Mouse (Mus musculus) retina, embryonic 14.5 days (tissue): ENCODE measurements around the gene Prss32.
A peak's percentile ranks its signal among the peaks of the same experiment; 100 is the strongest.
"Not testable (repeated sequence)": the region's sequence is repeated elsewhere in the genome, so short reads cannot be mapped to it uniquely, and the experiment has no call there.

Experiments used
- DNase-seq: peaks from one replicate; pipeline ENCODE4 v3.0.0-alpha.2; 2015; ENCODE audit warnings: low spot score

Prss32 gene

DNA sequence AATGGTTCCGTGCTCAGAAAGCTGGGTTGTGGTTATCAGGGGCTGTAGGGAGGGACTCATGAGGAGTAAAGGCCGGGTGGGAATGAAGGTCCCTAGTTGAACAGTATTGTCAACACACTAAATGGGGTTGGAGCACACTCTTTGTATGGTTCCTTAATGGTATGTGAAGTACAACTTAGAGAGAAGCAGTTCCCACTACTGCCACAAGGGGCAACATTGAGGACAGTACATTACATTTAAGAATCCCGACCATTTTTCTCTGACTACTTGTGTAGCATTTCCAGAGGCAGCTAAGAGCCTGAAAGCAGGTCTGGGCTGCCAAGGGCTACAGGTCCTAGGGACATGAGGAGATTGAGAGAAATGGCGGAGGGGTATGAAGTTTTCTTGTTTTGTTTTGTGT lies 2.5 kb upstream of the Prss32 start:
- peak; percentile 91 for DNase-seq

DNA sequence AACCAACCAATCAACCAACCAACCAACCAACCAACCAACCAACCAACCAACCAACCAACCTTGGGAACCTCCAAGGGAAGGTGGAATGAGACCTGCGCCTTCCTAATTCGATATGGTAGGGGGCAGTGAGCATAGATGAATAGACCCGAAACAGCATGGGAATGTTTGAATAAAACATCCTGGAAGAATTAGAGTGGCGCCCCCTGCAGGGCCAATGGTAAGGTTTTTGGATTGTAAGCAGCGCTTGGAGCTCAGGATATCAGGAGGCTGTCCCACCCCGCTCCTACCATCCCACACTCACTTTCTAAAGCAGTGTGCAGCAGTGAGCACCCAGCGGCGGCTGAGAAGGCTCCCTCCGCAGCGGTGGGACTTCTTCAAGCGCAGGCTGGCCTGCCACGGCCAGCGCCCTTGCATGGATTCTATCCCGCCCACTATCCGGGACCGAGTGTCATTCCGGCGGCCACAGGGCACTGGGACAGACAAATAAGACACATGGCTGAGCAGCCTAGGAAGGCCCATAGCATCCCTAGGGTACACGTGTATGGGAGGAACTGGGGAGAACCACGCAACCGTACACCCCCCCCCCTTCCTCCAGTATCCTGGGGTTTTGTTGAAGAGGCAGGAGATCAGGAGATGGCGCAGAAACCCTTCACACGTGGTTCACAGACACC lies 379 bp upstream of the Prss32 start:
- peak; percentile 67 for DNase-seq

DNA sequence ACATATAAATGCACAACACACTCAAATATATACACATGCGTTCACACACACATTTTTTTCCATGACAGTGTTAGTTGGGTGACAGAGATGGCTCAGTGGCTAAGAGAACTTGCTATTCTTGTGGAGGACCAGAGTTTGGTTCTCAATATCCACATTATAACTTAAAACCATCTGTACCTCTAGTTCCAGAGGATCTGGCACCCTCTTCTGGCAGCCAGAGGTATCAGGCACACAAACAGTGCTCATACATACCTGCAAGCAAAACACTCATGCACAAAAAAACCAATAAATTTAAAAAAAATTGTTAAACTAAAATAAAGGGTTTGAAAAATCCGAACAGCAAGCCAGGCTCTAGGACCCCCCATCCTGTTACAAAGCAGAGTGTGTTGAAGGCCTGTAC lies 6.4 kb downstream of the Prss32 start:
- no peak for DNase-seq

DNA sequence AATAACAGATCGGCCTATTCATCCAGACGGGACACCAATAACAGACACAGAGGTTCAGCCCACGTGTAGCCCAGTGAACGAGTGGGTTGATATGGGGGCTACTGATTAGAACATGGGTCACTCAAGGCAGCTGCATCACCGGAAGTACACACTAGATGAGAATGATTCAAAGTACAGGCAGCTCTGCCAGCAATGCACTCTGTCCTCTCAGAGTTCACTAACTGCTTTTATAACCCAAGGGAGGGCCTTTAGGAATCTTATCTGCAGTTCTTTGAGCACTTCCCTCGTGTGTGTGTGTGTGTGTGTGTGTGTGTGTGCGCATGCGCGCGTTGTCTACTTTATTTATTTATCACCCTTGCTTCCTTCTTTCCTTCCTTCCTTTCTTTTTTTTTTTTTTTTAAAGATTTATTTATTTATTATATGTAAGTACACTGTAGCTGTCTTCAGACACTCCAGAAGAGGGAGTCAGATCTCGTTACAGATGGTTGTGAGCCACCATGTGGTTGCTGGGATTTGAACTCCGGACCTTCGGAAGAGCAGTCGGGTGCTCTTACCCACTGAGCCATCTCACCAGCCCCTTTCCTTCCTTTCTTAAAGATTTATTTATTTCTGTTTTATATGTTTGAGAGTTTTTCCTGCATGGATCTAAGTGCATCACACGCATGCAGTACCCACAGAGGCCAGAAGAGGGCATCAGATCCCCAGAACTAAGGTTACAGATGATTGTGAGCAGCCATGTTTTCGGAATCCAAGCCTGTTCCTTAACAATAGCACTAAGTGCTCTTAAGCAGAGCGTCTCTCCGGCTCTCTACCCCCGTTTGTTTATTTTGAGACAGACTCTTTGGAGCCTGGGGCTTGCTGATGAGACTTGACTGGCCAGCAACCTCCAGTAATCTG lies 7.4 kb downstream of the Prss32 start:
- DNase-seq, result peak; percentile 80

DNA sequence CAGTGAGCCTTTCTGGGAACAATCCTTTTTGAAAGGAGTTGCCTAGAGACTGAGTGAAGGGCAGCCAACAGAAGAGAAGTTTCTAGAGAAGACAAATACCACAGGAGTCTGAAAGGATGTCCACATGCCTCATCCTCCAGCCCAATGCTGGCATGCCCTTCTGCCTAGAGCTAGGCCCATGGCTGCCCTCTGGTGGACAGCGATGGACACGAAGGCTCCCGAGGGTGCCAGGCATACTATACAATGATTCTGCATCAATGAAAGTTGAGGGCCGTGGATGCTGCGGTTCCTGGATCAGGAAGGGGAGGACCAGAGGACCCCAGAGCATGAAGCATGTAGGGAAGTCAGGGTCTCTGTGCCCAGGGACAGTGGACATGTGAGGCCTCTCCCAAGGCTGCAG lies 9.6 kb downstream of the Prss32 start:
- peak; percentile 81 for DNase-seq

DNA sequence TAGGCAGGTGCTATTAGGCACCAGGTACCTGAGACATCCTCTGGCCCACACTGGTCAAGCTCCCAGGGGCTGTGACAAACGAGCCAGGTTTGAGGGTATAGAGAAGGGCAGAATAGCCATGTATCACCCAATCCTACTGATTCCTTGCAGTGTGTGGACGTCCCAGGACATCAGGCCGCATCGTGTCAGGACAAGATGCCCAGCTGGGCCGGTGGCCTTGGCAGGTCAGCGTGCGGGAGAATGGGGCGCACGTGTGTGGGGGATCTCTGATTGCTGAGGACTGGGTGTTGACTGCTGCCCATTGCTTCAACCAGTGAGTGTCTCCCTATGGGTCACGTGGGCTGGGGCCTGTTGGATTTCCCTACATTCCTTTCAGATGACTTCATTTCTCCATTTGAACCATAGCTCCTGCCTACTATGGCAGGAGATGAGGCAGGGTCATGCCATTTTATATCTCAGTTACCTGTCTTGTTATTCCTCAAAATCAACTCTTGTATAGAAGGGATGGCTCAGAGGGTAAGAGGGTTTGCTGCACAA lies 10.6 kb downstream of the Prss32 start:
- no peak for DNase-seq

DNA sequence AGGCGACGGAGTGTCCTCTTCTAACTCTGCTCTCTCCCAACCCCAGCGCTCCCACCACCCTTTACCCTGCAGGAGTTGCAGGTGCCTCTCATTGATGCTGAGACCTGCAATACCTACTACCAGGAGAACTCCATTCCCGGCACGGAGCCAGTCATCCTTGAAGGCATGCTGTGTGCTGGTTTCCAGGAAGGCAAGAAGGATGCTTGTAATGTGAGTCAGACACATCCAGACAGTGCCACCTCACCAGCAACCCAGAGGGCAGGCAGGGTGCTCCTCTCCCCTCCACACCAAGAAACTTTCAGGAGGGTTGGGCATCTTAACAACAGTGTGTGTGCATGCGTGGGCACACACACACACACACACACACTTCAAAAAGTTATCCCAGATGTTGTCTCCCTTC lies 13.5 kb downstream of the Prss32 start:
- DNase-seq, result no peak

DNA sequence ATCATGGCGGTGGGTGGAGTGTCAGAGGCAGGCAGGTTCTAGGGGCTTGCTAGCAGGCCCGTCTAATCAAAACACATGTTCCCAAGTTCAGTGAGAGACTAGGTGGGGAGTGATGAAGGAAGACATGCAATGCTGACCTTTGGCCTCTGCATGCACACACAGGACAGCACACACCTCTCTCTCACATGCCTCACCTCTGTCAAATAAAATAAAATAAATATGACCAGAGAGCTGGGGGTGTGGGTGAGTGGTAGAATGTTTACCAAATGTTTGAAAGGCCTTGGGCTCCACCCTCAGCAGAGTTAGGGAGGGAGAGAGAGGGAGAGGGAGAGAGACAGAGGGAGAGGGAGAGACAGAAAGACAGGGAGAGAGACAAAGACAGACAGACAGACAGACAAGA lies 14.3 kb downstream of the Prss32 start:
- DNase-seq, result no peak

DNA sequence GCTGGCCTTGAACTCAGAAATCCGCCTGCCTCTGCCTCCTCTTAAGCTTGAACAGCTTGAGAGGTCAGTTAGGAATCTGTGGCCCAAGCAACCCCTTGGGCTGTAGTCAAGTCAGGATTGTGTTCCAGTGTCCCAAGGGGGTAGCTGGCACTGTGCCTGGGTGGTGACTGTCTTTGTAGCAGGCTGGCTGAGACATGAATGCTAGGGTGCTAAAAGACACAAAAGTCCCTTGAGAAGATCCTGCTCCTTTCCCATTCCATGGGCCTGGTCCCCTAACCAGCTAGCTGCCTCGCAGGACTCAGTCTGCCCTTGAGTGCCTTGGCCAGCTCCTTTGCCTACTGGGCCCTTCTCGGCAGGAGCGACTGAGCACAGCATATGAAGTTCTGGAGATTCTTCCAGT lies 19.3 kb downstream of the Prss32 start:
- no peak for DNase-seq

DNA sequence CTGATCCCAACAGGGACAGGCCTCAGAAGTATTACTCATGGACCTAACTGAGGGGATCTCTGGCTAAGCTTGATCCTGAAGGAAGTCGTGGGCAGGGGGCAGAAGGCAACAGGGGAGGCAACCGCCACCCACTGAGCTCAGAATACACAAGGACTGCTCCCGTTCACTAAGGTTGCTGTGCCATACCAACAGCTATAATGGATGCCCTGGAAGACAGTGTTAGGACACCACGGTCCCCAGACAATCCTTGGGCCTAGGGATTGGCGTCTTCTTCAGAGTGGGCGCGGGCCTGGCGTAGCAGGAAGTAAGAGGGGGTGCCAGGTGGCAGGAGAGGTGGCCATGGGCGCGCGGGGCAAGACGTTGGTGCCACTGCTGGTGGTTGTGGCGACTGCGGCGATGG lies 24.1 kb downstream of the Prss32 start, which contains the start of gene Prss21:
Prss21 (plus strand) TSS at position 301 of the 400 bp plus-strand sequence.
- no peak for DNase-seq

DNA sequence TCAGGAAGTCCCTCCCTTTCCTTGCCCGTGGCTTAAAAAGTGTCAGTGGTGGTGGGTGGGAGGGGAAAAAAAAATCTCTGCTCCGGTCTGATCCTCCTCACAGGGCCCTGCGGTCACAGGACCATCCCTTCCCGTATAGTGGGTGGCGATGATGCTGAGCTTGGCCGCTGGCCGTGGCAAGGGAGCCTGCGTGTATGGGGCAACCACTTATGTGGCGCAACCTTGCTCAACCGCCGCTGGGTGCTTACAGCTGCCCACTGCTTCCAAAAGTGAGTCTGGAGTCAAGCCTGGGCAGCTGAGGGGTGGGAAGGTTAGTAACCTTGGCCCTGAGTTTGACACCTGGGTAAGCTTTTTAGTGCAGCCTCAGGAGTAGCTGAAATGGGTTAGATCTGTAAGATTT lies 24.9 kb downstream of the Prss32 start:
- DNase-seq, result no peak

DNA sequence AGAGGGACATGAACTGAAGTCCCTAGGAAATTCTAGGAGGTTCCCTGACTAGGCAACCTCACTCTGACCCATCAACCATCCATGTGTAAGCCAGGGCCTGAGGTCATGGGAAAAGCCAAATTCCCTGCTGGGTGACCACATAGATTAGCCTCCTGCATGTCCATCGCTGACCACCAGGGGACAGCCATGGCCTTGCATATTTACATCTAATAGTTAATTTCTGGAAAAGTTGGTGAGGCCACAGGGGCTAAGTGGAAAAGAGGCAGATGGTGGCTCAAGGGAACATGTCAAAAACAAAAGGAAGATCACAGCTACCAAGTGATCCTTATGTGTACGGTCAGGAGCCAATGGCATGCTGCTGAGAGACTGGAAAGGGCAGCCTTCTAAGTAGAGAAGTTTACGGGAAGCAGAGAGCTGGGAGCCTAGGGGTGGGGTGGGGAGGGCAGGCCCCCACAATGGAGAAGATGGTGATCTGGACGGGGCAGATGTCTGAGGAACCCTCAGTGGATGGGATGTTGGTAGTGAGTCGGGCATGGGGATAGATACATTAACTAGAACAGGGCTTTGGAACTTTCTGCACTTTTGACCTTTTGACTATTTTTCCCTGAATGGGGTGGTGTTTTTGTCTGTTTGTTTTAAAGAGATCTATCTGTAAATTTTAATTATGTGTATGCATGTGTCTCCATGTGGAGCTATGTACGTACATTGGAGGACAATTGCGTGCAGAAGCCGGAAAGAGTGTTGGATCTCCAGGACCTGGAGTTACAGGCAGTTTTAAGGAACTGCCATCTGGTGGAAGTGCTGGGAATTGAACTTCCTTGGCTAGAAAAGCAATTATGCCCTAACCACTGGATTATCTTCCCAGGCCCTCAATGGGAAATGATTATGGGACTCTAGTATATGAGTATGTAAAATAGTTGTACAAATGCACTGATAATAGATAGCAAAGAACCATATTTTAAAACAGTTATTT lies 30.5 kb downstream of the Prss32 start:
- DNase-seq, result peak; percentile 82

DNA sequence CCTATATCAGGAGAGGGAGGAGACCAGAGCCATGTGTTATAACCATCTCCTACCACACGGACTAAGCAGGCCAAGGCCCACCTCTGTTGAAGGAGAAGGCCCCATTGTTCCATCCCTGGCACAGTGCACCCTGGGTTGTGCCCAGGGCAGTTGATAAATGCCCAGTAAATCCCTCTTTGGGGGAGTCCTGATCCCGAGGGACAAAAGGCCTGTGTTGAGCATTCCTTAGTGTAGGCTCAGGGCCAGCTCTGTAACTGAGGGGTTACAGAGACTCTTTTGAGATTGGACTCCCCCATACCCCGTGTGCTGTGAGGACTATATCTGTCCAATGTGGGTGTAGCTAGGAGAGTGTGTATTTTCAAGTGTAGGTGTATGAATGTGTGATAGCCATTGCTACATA lies 33.1 kb downstream of the Prss32 start:
- no peak for DNase-seq

DNA sequence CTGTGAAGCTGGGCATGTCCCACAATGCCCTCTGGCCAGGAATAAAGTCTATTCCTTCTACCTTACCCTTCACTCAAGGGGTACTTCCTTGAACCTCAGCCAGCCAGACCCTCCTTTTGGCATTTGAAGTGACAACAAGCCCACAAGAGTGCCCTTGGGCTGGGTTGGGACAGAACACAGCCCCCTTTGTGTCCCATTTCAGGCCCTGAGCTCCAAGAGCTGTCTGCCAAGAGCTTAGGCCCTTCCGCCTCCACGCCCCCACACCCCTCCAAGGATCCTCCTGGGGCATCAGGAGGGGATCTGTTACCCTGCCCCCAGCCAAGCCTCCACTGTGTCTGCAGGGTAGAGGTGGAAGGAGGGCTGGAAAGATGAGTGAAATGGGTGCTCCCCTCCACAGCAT lies 33.5 kb downstream of the Prss32 start:
- DNase-seq, result no peak

DNA sequence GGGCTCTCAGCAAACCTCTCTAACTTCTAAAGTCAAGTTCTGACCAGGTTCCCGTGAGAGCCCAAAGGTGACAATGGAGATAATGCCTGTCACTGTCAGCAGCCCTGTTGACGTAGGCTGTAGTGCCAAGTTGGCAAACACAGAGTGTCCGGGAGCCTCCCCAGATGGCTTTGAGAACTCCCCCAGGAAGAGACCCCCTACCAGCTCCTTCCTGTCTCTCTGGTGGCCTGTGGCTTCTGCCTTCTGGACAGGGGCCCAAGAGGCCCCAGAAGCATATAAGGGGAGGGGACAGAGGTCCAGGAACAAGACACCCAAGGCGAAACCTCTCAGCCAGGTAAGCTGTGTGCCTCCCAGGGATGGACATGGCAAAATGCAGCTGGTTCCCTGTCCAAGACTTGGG lies 36.9 kb downstream of the Prss32 start, which contains the start of the genes Dcpp1 and Dcpp2:
Dcpp1 (plus strand) TSS at position 301 of the 400 bp plus-strand sequence.
Dcpp2 (plus strand) TSS at position 305 of the 400 bp plus-strand sequence.
- DNase-seq, result not testable (repeated sequence)
